Comparison of ENCODE assay signal across 13 mouse cellular contexts in genomic region chr7:142529350-142529749, GRCm38 (mm10). TPM values are rescaled to one million over a fixed set of nuclear protein-coding genes. Genes with fewer than 3 reads are reported as not detected.
DNase-seq lines count a peak whose midpoint lies in the region; ATAC-seq lines count a peak whose summit lies in the region.
"Had no signal": no experiment of that assay in that cellular context is flagged by ENCODE, and none has a peak within 500 bp of the region (broad histone marks: within the 10 kb centered on the region; RNA-seq: fewer than 3 reads in every experiment).

No protein-coding gene starts in this region.

- H3K9me3 ChIP-seq in heart, embryonic 16.5 days (replicated peaks; ENCODE audit: control insufficient read depth, low read length) = no peaks in the 10 kb centered on the region
- no peaks in the 10 kb centered on the region for H3K9me3 ChIP-seq in lung, embryonic 16.5 days (ENCODE audit: control insufficient read depth, low read length)
- no peaks in the 10 kb centered on the region for H3K9me3 ChIP-seq in kidney, embryonic 16.5 days (ENCODE audit: low read length)
- H3K9me3 ChIP-seq: forebrain, embryonic 12.5 days; neural tube, embryonic 13.5 days had no signal

- DNase-seq in heart, postnatal 25 days (ENCODE audit: low spot score) = no peak
- no peak for DNase-seq in lung, postnatal 36 days
- DNase-seq in left cerebral cortex, adult 18-20 months (ENCODE audit: low spot score in 2 of 2) = no peak
- DNase-seq in c-Kit-positive CD71-positive TER-119-positive erythroid progenitor cells, embryonic 14.5 days (ENCODE audit: low spot score) = no peak
- DNase-seq: cerebellum, adult 8-10 months; heart, postnatal 36 days had no signal

- peaks cover 45% of the 10 kb centered on the region for H3K4me1 ChIP-seq in heart, embryonic 16.5 days (ENCODE audit: control insufficient read depth, insufficient read depth, low read length)
- H3K4me1 ChIP-seq in lung, embryonic 16.5 days (replicated peaks; ENCODE audit: control insufficient read depth, insufficient read depth, low read length) = peaks cover 41% of the 10 kb centered on the region
- peaks cover 60% of the 10 kb centered on the region for H3K4me1 ChIP-seq in kidney, embryonic 16.5 days (ENCODE audit: insufficient read depth, low read length)

- no peak for ATAC-seq in heart, embryonic 16.5 days (replicated peaks; ENCODE audit: extremely low read depth, insufficient read depth, low FRiP score)
- no peak for ATAC-seq in lung, embryonic 16.5 days (ENCODE audit: low read depth)
- ATAC-seq in kidney, embryonic 16.5 days (ENCODE audit: low FRiP score, low TSS enrichment) = no peak

- no peak overlapping the region for H3K4me2 ChIP-seq in heart, embryonic 16.5 days (ENCODE audit: low read depth, low read length)
- H3K4me2 ChIP-seq in lung, embryonic 16.5 days (ENCODE audit: low read depth, low read length) = no peak overlapping the region
- no peak overlapping the region for H3K4me2 ChIP-seq in kidney, embryonic 16.5 days (replicated peaks; ENCODE audit: low read depth, low read length)
- H3K4me2 ChIP-seq: forebrain, embryonic 12.5 days; neural tube, embryonic 13.5 days had no signal

- peak overlapping the region; percentile 38; the same call in 1 of the 2 replicates for H3K27ac ChIP-seq in heart, embryonic 16.5 days (ENCODE audit: low read length)
- 0 out of 2 replicates have a peak overlapping the region, but pooled peaks have one; percentile 24 for H3K27ac ChIP-seq in lung, embryonic 16.5 days (ENCODE audit: low read length)
- H3K27ac ChIP-seq in kidney, embryonic 16.5 days (ENCODE audit: low read length) = peak overlapping the region; percentile 48; the same call in 1 of the 2 replicates
- H3K27ac ChIP-seq: forebrain, embryonic 12.5 days; kidney, postnatal 0 days; neural tube, embryonic 13.5 days had no signal

- 44% methylated on average over 10 of the region's 10 CpGs for WGBS in heart, embryonic 16.5 days
- WGBS in lung, embryonic 16.5 days = 43% methylated on average over 10 of the region's 10 CpGs
- 69% methylated on average over 10 of the region's 10 CpGs for WGBS in kidney, embryonic 16.5 days

- no peaks in the 10 kb centered on the region for H3K36me3 ChIP-seq in heart, embryonic 16.5 days (ENCODE audit: control insufficient read depth, insufficient read depth)
- no peaks in the 10 kb centered on the region for H3K36me3 ChIP-seq in lung, embryonic 16.5 days (ENCODE audit: control insufficient read depth, insufficient read depth, low read length)
- no peaks in the 10 kb centered on the region for H3K36me3 ChIP-seq in kidney, embryonic 16.5 days (ENCODE audit: insufficient read depth, low read length)
- H3K36me3 ChIP-seq: forebrain, embryonic 12.5 days; neural tube, embryonic 13.5 days had no signal

- H3K27me3 ChIP-seq in heart, embryonic 16.5 days (ENCODE audit: control insufficient read depth, insufficient read depth, low read length) = no peaks in the 10 kb centered on the region
- H3K27me3 ChIP-seq in lung, embryonic 16.5 days (ENCODE audit: control insufficient read depth, insufficient read depth, low read depth, low read length) = no peaks in the 10 kb centered on the region
- no peaks in the 10 kb centered on the region for H3K27me3 ChIP-seq in kidney, embryonic 16.5 days (ENCODE audit: insufficient read depth, low read length)

- H3K9ac ChIP-seq in heart, embryonic 16.5 days (ENCODE audit: low read length) = no peak overlapping the region
- no peak overlapping the region for H3K9ac ChIP-seq in lung, embryonic 16.5 days (ENCODE audit: low read length)
- no peak overlapping the region for H3K9ac ChIP-seq in kidney, embryonic 16.5 days (replicated peaks; ENCODE audit: low read length)
- H3K9ac ChIP-seq: forebrain, embryonic 12.5 days; neural tube, embryonic 13.5 days had no signal

- H3K4me3 ChIP-seq in heart, embryonic 16.5 days (ENCODE audit: low read length) = no peak overlapping the region
- H3K4me3 ChIP-seq in lung, embryonic 16.5 days (ENCODE audit: low read length) = no peak overlapping the region
- H3K4me3 ChIP-seq in kidney, embryonic 16.5 days (ENCODE audit: low read length) = no peak overlapping the region
- H3K4me3 ChIP-seq: forebrain, embryonic 12.5 days; neural tube, embryonic 13.5 days had no signal

- intact Hi-C loops in heart, postnatal 25 days (cut with DNase I) = no loop called here

RNA-seq across cellular contexts. Expression of gene Mrpl23, which starts 3.1 kb away (rescaled TPM):
- polyA plus RNA-seq in heart, embryonic 16.5 days (2015; fragmentation: Nextera tagmentation; extraction: Ambion mirVana) = 14.2 and 20.0 TPM in 2 replicates
- total RNA-seq in heart, postnatal 25 days (2021) = 10 to 100 TPM; 16.1 to 39.0 TPM
- polyA plus RNA-seq in lung, embryonic 16.5 days (2015; fragmentation: Nextera tagmentation; extraction: Ambion mirVana) = 17.2 and 22.4 TPM in 2 replicates
- polyA plus RNA-seq in kidney, embryonic 16.5 days (2015; fragmentation: Nextera tagmentation; extraction: Ambion mirVana) = 24.4 and 24.6 TPM in 2 replicates
- total RNA-seq in left cerebral cortex, adult 18-20 months (2021) = 1 to 10 TPM; 3.1 to 5.9 TPM

RNA-seq across cellular contexts. Expression of gene Tnnt3, which starts 30.7 kb away (rescaled TPM):
- 5.3 and 17.1 TPM in 2 replicates for polyA plus RNA-seq in heart, embryonic 16.5 days (2015; fragmentation: Nextera tagmentation; extraction: Ambion mirVana)
- total RNA-seq in heart, postnatal 25 days (2021) = 1 to 10 TPM in 1 of 2 experiments, not detected in 1; 2.0 TPM
- polyA plus RNA-seq in lung, embryonic 16.5 days (2015; fragmentation: Nextera tagmentation; extraction: Ambion mirVana) = 17.9 and 50.7 TPM in 2 replicates
- 14.2 and 17.2 TPM in 2 replicates for polyA plus RNA-seq in kidney, embryonic 16.5 days (2015; fragmentation: Nextera tagmentation; extraction: Ambion mirVana)
- total RNA-seq in left cerebral cortex, adult 18-20 months (2021) = not detected
- polyA plus RNA-seq: liver, adult 2 months had no signal
